In the genomic region with DNA sequence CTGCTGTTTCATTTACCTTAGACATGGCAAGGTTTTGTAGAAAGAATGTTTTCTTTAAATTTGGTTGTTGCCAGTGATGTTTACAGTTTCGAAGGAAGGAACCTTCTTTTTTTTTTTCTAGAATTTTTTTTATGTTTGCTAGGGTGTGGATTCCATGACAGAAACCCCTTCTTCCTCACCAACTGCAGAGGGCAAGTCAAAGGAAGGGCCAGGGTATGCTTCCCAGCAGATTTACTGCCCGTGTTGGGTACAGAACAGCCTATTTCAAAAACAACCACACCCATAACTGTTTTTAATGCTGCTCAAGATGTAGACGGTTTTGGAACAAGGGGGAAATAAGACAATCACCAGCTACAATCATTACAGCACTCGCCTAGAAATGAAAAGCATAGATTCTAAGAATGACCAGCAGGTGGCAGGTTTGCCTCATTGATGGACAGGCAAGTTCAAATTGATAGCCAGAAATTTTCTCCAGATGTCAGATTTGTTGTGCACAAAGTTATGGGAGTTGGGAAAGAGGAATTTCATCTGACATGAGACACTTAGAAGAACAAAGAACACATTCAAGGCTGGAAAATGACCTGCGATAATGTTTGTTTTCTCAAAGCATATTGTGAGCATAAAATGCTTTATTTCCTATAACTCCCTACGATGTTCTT, we compare ENCODE assay signal across 8 mouse cellular contexts.
A peak's percentile ranks its signal among the peaks of the same experiment; 100 is the strongest.
DNase-seq lines count a peak whose midpoint lies in the region; ATAC-seq and TF ChIP-seq lines count a peak whose summit lies in the region.

No protein-coding gene starts in this region.

- H3K27ac ChIP-seq in midbrain, postnatal 0 days (ENCODE audit: low read depth, low read length): no peak overlapping the region

- intact Hi-C loops in heart, postnatal 14 days (cut with DNase I): no loop called here
- intact Hi-C loops in left cerebral cortex, postnatal 10 days (cut with DNase I): no loop called here

- peak; percentile 60 for ATAC-seq in midbrain, postnatal 0 days (ENCODE audit: low FRiP score)

- peak; percentile 8 to 53 for DNase-seq in heart, postnatal 14 days
- no peak for DNase-seq in heart, adult 9 months (ENCODE audit: low spot score in 2 of 2)
- DNase-seq in ES-CJ7 (ENCODE audit: low read depth, low spot score): peak; percentile 50
- peak; percentile 41 for DNase-seq in cerebellum, adult 8-10 months
- peak; percentile 28 to 81 for DNase-seq in frontal cortex, adult 2 months (ENCODE audit: extremely low spot score in 1 of 2, low spot score in 1 of 2)
- peak; percentile 31 to 55 for DNase-seq in left cerebral cortex, postnatal 10 days (ENCODE audit: extremely low spot score in 1 of 2, low spot score in 2 of 2)
- DNase-seq in midbrain, postnatal 0 days (ENCODE audit: low spot score): peak; percentile 74
- DNase-seq in T-cell, adult 2 months (ENCODE audit: low spot score): no peak

- no peak overlapping the region for H3K4me3 ChIP-seq in midbrain, postnatal 0 days (ENCODE audit: low read depth, low read length)

- H3K27me3 ChIP-seq in midbrain, postnatal 0 days (ENCODE audit: insufficient read depth, low read length): no peaks in the 10 kb centered on the region

- H3K36me3 ChIP-seq in midbrain, postnatal 0 days (ENCODE audit: insufficient read depth, low read length): no peaks in the 10 kb centered on the region

- WGBS in midbrain, postnatal 0 days: 29% methylated on average over 6 of the region's 6 CpGs

- H3K9me3 ChIP-seq in midbrain, postnatal 0 days (ENCODE audit: low read length): no peaks in the 10 kb centered on the region

- peak; percentile 90 for TF ChIP-seq CTCF in midbrain, postnatal 0 days (IDR thresholded peaks at IDR 0.05)

- H3K4me2 ChIP-seq in midbrain, postnatal 0 days (ENCODE audit: low read depth, low read length, poor library complexity, severe bottlenecking): no peak overlapping the region

- no peaks in the 10 kb centered on the region for H3K4me1 ChIP-seq in midbrain, postnatal 0 days (ENCODE audit: insufficient read depth, low read length)

- H3K9ac ChIP-seq in midbrain, postnatal 0 days (replicated peaks; ENCODE audit: low read length, poor library complexity, severe bottlenecking): no peak overlapping the region

Comparison
In these comparisons a context has a peak if more than half of its experiments do, and no peak if none do; other contexts are left out.
1. DNase-seq: peak in heart, postnatal 14 days (2 of 2), ES-CJ7 (single experiment), cerebellum, adult 8-10 months (single experiment), frontal cortex, adult 2 months (2 of 2), left cerebral cortex, postnatal 10 days (2 of 2) and midbrain, postnatal 0 days (single experiment); none in heart, adult 9 months (0 of 2) and T-cell, adult 2 months (single experiment).